Mouse (Mus musculus) G1E (cell line): ENCODE data around the gene Galnt4.

Experiments
- CTCF ChIP-seq: IDR thresholded peaks from 2 replicates; pipeline ENCODE4 v1.5.1; 2012; ENCODE audit warnings: low read depth, low read length, inconsistent platforms, mixed read lengths
- GATA1 ChIP-seq: IDR thresholded peaks from 2 replicates; pipeline ENCODE4 v1.6.1; 2012; ENCODE audit warnings: borderline replicate concordance, low read length, inconsistent platforms, mixed read lengths
- GATA2 ChIP-seq: IDR thresholded peaks from 2 replicates; pipeline ENCODE4 v1.6.1; 2012; ENCODE audit warnings: low read depth, low read length, inconsistent platforms, borderline replicate concordance
- POLR2AphosphoS5 ChIP-seq: IDR thresholded peaks from 2 replicates; pipeline ENCODE4 v1.6.1; 2012; ENCODE audit warnings: low read depth, low read length, inconsistent platforms; ENCODE audit not compliant: insufficient replicate concordance
- TAL1 ChIP-seq: conservative IDR thresholded peaks from 2 replicates; pipeline ENCODE4 v1.6.1; 2012; ENCODE audit warnings: low read depth, low read length, inconsistent platforms, mixed read lengths

GRCm38 (mm10) chr10:99127691-99128261 lies 19.8 kb downstream of the Galnt4 start:
- no peak for TF ChIP-seq CTCF
- TF ChIP-seq GATA1 = no peak
- no peak for TF ChIP-seq POLR2AphosphoS5
- no peak for TF ChIP-seq TAL1
- TF ChIP-seq GATA2 = no peak
